Mouse (Mus musculus) urinary bladder, postnatal 14 days (tissue): ENCODE data around the gene 4930513O06Rik.
A peak's percentile ranks its signal among the peaks of the same experiment; 100 is the strongest.

Source experiments
- DNase-seq: peaks from one replicate; pipeline ENCODE4 v3.0.0; 2021; ENCODE audit warnings: low spot score

Gene 4930513O06Rik

DNA sequence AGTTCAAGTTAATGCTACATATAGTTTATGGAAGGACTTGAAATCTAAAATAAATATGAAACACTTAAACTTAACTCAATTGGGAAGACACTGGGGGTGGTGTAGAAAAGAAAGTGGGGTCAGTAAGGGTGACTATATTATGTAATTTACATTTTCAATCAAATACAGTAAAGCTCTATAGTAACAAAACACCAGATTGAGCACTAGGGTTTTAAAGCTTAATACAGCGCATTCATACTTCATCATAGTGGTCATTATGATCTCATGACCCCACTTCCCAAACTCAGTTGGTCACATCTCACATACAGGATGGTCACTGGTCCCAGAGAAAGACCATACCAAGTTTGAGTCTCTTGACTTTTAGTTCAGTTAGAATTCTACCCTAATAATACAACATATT is at the start of gene 4930513O06Rik:
4930513O06Rik (plus strand) TSS at position 301 of the 400 bp plus-strand sequence.
- no peak for DNase-seq

DNA sequence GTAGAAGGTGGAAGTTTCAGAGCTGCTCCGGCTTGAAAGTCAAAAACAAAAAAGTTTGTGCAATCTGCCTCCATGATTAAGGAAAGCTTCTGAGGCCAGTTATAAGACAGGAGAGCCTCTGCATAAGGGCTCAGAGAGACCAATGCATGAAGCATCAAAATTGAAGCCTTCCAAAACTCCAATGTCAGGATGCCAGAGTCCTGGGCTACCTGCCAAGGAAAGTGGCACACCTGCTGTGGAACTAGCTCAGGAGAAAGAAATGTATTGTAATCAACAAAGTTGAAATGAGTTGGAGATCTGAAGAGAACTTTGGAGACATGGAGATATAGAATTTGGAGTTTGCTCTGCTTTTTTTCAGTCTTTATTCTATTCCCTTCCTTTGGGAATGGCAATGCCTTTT is 48.4 kb upstream of the 4930513O06Rik start:
- no peak for DNase-seq

DNA sequence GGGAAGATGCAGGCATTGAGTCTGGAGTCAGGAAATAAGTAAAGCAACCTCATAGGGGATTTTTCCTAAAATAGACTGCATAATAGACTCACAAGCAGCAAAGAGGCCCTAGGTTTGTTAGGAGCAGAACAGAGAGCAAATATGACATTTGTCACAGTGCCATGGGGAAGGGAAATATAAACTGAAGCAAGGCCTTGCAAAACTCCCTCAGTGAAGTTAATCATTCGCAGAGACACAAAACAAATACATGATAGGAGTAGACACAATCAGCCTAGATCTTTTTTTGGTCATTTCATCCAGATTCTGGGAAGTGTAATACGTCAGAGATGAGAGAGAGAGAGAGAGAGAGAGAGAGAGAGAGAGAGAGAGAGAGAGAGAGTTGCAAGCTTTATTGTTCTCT is 46.7 kb upstream of the 4930513O06Rik start:
- DNase-seq = no peak

DNA sequence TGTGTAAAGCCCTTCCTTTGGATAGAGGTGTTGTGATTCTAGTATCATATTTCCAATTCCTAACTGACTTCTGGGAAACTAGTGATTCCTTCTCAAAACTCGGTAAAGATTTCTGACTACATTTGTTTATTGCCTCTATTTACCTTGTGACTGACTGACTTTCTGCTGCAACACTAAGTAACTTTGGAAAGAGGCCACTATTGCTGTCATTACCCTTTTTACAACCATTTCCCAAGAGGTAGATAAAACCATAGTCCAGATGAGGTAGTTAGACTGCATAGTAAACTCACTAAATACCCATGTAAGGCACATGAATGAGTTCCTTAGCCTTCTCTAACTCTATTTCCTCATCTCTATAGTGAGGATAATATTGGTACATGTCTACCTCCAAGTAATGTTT is 44.9 kb upstream of the 4930513O06Rik start:
- DNase-seq = no peak

DNA sequence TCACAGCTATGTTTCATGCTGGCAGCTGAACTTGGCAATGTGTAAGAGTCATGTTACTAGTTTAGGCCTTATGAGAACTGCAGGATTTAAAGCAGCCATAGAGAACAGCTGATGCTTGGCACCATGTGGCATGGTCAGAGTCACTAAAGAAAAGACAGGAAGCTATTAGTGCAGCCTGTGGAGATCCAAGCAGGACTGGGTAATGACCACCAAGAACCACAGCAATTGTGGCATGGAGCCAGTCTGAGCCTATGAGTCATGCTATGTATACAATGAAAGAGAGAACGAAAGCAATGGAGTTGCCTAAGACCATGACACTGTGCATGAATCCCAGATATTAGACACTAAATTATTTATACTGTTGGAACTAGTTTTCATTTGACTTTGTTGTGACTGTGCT is 34.1 kb upstream of the 4930513O06Rik start:
- DNase-seq = peak; percentile 47

DNA sequence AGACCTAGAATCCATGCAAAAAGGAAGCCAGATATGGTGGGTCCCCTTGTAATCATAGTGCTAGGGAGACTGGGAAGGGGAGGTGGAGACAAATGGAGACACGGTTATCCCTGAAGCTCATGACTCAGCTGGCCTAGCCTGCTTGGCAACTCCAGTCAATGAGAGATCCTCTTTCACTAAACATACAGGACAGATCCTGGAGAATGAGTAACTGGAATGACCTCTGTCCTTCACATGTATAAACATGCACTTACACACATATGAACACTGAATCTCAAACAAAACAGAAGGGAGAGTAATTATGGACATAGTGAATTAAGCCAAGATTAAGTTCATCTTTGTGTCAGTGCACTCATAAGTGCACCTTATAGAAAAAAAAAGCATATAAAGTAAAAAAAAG is 32.9 kb upstream of the 4930513O06Rik start:
- peak; percentile 3 for DNase-seq

DNA sequence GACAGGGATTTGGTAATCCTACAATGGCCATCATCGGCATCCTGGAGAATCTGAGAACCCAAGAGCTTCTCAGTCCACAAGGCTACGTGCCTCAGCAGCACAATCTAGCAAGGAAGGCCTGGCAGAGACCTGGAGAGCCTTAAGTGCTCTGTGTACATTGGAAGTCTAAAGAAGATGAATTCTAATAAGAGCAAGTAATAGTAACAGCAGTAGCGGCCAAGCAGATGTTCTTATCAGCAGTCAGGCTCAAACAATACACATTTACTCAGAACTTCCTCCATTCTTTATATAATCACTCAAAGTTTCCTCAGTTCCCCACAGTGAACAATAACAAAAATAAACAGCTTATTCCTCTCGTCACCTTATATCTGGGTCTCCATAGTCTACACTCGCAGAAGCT is 22.0 kb upstream of the 4930513O06Rik start:
- DNase-seq = no peak

DNA sequence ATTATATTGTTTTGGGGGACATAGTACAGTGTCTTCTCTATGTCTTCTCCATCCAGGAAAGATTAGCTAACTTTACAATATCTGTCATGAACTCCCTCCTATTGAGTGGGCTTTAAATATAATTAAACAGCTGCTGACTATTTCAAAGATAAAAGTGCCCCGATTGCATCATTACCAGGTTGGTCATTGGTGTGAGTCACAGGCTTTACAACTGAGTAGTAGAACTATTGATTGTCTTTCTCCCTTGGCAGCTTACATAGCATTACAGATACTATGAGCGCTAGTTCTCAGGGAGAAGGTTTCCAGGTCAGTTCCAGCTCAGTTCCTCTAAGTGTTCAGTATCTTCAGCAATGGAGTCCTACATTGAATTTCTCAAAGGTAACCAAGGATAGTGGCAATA is 7.5 kb upstream of the 4930513O06Rik start:
- no peak for DNase-seq

DNA sequence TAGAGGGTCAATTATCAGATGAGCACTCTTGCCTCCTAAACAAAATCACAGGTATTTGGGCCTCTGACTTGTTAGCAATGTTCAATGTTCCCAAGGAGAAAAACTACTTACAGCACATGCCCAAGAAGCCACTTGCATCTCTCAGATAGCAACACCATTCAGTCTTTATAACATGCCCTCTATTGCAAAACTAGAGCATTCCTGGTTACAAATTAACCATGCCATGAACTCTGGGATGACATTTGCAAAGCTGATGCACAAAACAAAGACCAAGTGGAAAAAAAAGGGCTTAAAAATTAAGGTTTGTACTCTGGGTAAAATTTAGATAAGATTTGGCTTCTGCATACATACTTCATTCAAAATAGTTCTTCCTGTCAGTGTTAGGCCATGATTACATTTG is 966 bp upstream of the 4930513O06Rik start, which contains the start of gene Serpina7:
Serpina7 (minus strand) TSS at position 160 of the 400 bp plus-strand sequence.
- DNase-seq = no peak

DNA sequence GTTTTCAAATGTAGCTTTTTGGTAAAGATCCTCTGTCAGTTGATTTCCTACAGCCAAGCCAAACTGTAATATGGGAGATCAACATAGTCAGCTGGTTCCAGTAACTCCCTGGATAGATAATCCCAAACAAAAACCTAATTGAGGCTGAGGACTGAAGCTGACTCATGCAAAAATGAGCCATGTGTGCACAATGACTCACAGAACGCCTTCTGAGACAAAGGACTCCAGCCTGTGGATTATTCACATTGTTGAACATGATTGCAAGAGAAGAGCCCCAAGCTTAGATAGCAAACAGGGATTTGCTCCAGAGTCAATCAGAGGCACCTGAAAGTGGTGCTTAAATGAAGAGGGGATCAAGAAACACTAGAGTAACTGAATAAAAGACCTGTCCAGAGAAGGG is 11.2 kb downstream of the 4930513O06Rik start:
- DNase-seq = no peak

DNA sequence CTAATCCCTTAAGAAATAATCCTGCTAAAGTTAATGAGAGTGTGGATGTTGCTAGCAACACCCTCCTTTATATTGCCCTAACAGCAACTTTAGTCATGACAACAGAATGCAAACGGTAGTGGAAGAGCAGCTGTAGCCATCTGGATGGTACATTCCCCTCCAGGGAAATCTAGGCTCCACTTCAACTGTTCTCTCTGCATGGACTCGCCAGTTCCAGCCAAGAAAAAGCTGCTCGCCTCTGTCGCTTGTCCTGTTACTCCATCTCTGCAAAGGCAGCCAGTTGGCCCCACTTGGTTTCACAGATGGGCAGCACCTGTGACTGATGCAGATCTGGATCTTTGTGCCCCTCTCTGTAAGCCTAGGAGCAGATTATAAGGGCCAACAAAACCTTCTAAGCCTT is 48.0 kb downstream of the 4930513O06Rik start:
- no peak for DNase-seq
